Mouse (Mus musculus) hindbrain, embryonic 11.5 days (tissue): ENCODE measurements at regions not wholly inside any gene's neighbourhood (a gene's known extent, or its start where the extent isn't known, plus 50 kb on each side); places are given as distances from the start of the nearest gene placed in this dataset.
"Not testable (repeated sequence)": the region's sequence is repeated elsewhere in the genome, so short reads cannot be mapped to it uniquely, and the experiment has no call there.

ENCODE experiments used
- ATAC-seq: fragments of 200-750 bp; cut with Nextera tagmentation; 2 replicates; pipeline ENCODE4 v1.8.0; 2017; ENCODE audit warnings: mild to moderate bottlenecking, moderate TSS enrichment, moderate library complexity; ENCODE audit not compliant: low FRiP score
- DNase-seq: peaks from one replicate; pipeline ENCODE4 v3.0.0-alpha.2; 2015; ENCODE audit warnings: low spot score
- H3K27ac ChIP-seq: fragments of 300-500 bp; sonication (generic); 2 replicates; pipeline ENCODE4 v1.5.1; 2014; ENCODE audit warnings: mild to moderate bottlenecking, low read depth, low read length
- H3K27me3 ChIP-seq: fragments of 300-500 bp; sonication (generic); 2 replicates; pipeline ENCODE4 v1.6.1; 2014; ENCODE audit warnings: mild to moderate bottlenecking, low read length, moderate library complexity, mixed read lengths; ENCODE audit not compliant: control insufficient read depth, insufficient read depth
- H3K36me3 ChIP-seq: fragments of 300-500 bp; sonication (generic); 2 replicates; pipeline ENCODE4 v1.6.1; 2014; ENCODE audit warnings: mild to moderate bottlenecking, low read length, moderate library complexity, mixed read lengths; ENCODE audit not compliant: control insufficient read depth, insufficient read depth
- H3K4me1 ChIP-seq: fragments of 300-500 bp; sonication (generic); replicated peaks from 2 replicates; pipeline ENCODE4 v1.6.1; 2014; ENCODE audit warnings: low read length, mixed read lengths; ENCODE audit not compliant: control insufficient read depth, insufficient read depth
- H3K4me2 ChIP-seq: fragments of 300-500 bp; sonication (generic); replicated peaks from 2 replicates; pipeline ENCODE4 v1.6.1; 2014; ENCODE audit warnings: mild to moderate bottlenecking, low read depth, low read length
- H3K4me3 ChIP-seq: fragments of 300-500 bp; sonication (generic); 2 replicates; pipeline ENCODE4 v1.5.1; 2014; ENCODE audit warnings: low read depth, low read length
- H3K9ac ChIP-seq: fragments of 300-500 bp; sonication (generic); 2 replicates; pipeline ENCODE4 v1.6.1; 2014; ENCODE audit warnings: low read depth, low read length
- H3K9me3 ChIP-seq: fragments of 300-500 bp; sonication (generic); 2 replicates; pipeline ENCODE4 v1.6.1; 2016; ENCODE audit warnings: low read length; ENCODE audit not compliant: control insufficient read depth
- WGBS: fragments of 180-500 bp; shearing (Covaris S2); extraction: QIAGEN DNeasy Blood & Tissue Kit; methylation state at CpG from one replicate; pipeline ENCODE4 v1.1.7; 2014; 5-methylcytosine and 5-hydroxymethylcytosine counted together

DNA sequence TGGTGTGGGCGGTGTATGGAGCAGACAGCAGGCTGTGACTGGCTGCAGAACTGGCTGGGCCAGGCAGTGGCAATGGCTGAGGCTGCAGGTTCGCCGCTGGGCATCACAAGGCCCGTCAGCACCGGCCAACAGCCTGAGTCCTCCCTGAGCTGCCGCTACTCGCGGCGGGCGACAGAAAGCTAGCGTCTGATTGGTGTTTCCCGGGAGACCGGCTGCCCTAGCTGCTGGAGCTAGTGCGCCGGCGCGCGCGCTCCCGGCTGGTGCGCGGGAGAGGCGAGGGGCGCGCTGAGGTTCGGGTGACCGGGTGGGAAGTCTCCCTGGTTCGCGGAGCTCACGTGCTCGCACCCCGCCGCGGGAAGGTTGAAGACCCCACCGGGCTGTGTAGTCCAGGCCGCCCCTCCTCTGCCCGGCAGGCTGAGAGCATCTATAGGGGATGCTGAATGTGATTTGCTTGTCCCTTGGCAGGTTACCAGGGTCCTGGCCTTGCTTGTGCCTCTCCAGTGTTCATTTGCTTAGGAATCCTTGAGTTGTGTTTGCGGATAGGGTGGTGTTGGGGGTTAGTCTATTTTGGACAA is 241.2 kb downstream of the Mef2c start:
- Histone ChIP-seq H3K27me3 (no peaks in the 10 kb centered on the region), H3K27ac (peak overlapping the region; percentile 94), H3K4me1 (no peaks in the 10 kb centered on the region), H3K4me2 (peak overlapping the region; percentile 51), H3K36me3 (no peaks in the 10 kb centered on the region), H3K4me3 (peak overlapping the region; percentile 35), H3K9me3 (no peaks in the 10 kb centered on the region), H3K9ac (peak overlapping the region; percentile 61)
- peak; percentile 92 for DNase-seq
- peak; percentile 92 for ATAC-seq
- WGBS, result under 1% methylated on average over 38 of the region's 38 CpGs

DNA sequence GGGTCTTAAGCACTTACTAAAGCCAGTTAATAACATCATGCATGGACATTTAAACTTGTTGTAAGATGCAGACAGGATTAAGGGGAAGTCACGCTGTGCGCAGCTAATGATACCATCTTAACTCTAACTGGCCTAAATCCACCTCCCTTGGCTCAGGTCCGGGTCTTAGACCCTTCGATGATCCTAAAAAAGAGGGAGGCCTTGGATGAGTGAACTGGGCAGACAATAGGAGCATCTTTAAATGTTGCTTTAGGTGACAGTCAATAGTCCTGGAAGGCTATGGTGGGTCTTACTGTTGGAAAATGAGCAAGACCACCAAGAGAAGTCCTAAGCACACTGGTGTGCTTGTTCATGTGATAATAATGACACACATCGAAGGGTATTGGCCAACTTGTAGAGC is 242.1 kb downstream of the Mef2c start:
- ATAC-seq (no peak), DNase-seq (peak; percentile 27)
- H3K27ac ChIP-seq, result no peak overlapping the region

DNA sequence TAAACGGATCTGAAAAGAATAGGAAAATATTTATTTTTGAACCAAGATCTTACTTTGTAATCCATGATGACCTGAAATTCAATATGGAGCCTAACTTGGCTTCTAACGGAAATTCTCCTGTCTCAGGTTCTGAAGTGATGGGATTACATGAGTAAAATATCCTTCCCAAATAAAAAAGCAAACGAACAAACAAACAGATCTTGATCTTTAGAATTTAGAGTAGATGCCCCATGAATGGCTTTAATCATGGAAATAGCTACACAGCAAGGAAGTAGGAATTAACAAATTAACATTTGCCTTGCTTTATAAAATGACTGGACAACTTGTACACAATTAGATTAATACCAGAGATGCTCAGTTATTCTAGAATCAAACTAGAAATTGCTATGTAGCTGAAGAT is 243.8 kb downstream of the Mef2c start:
- Histone ChIP-seq H3K27ac (no peak overlapping the region), H3K9me3 (no peaks in the 10 kb centered on the region), H3K4me2 (no peak overlapping the region), H3K4me3 (no peak overlapping the region), H3K4me1 (no peaks in the 10 kb centered on the region), H3K27me3 (no peaks in the 10 kb centered on the region), H3K36me3 (no peaks in the 10 kb centered on the region), H3K9ac (no peak overlapping the region)
- 74% methylated on average over 3 of the region's 3 CpGs for WGBS
- DNase-seq, result no peak
- ATAC-seq, result no peak

More for the DNA sequence above, 242.1 kb downstream of the Mef2c start:
- H3K36me3 ChIP-seq, result no peaks in the 10 kb centered on the region
- H3K9me3 ChIP-seq, result no peaks in the 10 kb centered on the region
- H3K27me3 ChIP-seq, result no peaks in the 10 kb centered on the region
- H3K4me2 ChIP-seq, result no peak overlapping the region
- no peak overlapping the region for H3K4me3 ChIP-seq
- no peak overlapping the region for H3K9ac ChIP-seq
- 86% methylated on average over 5 of the region's 5 CpGs for WGBS
- no peaks in the 10 kb centered on the region for H3K4me1 ChIP-seq

DNA sequence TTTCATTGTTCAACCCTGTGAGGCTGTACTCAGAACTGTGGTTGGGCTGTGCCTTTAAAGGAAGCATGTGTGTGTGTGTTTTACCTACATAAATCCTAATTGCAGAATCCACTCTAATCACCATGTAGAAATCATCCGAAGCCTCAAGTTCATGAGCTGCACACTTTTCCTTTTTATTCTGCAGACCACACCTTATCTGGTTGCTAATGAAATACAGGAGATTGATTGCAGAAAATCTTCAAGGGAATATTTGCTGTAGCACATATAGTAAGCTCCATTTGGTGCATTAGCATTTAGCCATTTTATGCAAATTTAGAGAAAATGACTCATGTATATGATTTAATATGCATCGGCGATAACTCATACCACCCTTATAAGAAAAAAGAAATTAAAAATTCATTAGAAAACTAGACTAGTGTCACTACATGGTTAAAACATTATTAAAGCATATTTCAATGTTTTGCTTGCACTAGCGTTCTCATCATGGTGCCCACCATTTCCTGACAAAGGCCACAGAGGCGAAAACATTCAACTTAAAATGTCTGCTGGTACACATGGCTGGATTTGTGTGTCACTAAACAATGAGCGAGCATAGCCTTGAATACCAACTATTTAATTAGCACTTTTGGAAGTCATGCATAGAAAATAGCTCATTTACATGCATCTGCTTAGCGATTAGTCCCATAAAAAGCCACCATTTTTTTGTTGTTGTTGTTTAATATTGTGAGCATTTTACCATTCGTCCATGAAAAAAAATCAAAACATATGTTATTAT is 245.7 kb downstream of the Mef2c start:
- WGBS, result 64% methylated on average over 8 of the region's 8 CpGs
- no peaks in the 10 kb centered on the region for H3K27me3 ChIP-seq
- no peaks in the 10 kb centered on the region for H3K4me1 ChIP-seq
- no peaks in the 10 kb centered on the region for H3K36me3 ChIP-seq
- no peaks in the 10 kb centered on the region for H3K9me3 ChIP-seq
- no peak overlapping the region for H3K4me3 ChIP-seq
- no peak overlapping the region for H3K4me2 ChIP-seq
- ATAC-seq (peak; percentile 23; the same call in 1 of the 2 replicates), DNase-seq (peak; percentile 30)
- no peak overlapping the region for H3K9ac ChIP-seq
- H3K27ac ChIP-seq, result no peak overlapping the region

DNA sequence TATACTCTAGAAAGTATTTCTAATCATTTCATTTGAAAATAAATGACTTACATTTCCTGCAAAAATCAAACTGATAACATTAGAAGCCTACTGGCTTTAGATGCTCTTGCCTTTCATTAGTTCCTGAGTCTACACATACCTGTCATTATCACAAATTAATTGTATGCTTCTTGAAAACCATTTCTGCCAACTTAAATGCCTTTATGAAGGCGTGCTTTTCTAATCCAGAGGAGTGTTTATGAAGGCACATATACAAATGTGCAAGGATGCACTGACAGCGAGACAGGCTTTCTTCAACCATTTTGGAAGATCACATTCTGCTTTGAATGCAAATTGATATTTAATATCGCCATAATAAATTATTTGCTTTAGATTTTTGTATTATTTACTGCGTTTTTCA is 246.6 kb downstream of the Mef2c start:
- ATAC-seq (no peak), DNase-seq (no peak)
- Histone ChIP-seq H3K36me3 (no peaks in the 10 kb centered on the region), H3K27me3 (no peaks in the 10 kb centered on the region), H3K4me2 (no peak overlapping the region), H3K4me1 (no peaks in the 10 kb centered on the region), H3K4me3 (no peak overlapping the region), H3K9me3 (no peaks in the 10 kb centered on the region), H3K27ac (no peak overlapping the region), H3K9ac (no peak overlapping the region)
- WGBS, result 70% methylated on average over 4 of the region's 4 CpGs

DNA sequence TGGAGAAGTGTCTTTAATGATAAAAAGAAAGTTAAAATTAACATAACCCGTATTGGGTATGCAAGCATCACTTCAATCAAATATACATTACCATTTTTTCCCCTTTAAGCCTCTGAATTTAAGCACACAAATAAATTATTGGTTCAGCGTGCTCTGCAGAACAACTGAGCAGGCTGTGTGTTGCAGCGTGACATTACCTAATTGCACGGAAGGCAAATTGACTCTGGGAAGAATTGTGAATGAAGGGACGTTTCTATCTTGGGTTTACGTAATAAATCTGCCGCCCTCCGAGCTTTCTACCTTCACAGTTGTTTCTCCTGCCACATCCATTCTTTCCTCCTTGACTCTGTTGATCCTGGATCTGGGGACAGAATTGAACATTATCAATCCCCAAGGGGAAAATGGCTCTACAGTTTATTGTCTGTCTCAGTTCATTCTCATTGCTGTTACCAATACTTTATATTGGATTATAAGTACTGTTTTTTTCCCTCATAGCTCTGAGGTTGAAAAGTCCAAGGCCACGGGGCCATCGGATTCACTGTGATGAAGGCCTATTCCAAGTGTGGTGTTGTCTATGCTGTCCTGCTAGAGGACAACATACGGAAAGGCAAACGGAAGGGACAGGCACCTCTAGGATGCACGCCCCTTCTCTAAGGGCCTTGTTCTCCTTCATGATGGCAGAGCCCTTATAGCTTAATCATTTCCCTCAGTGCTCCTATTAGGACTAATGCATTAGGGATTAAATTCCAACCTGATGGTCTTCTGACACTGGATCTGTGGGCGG is 256.7 kb downstream of the Mef2c start:
- Histone ChIP-seq H3K36me3 (no peaks in the 10 kb centered on the region), H3K27me3 (no peaks in the 10 kb centered on the region), H3K9me3 (no peaks in the 10 kb centered on the region), H3K4me2 (no peak overlapping the region), H3K27ac (no peak overlapping the region), H3K9ac (no peak overlapping the region), H3K4me1 (no peaks in the 10 kb centered on the region), H3K4me3 (no peak overlapping the region)
- DNase-seq (no peak), ATAC-seq (peak; percentile 31)
- WGBS, result 86% methylated on average over 14 of the region's 14 CpGs

DNA sequence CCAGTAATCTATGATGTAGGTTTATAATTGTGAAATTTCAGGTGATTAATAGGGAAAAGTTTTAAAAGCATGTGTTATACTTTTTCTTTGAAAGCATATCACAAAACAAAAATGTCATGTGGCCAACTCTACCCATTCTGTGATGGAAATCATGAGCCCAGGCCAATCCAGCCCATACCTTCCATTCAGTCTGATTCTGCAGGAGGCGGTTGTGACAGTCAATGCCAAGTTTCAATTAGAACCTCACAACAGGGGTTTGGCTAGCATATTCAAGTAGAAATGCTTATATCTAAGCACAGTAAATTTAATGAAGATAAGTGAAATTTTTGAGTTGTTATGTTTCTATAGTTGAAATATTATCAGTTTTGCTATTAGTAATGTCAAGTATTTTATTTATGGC is 258.6 kb downstream of the Mef2c start:
- 82% methylated on average over 1 of the region's 1 CpGs for WGBS
- Histone ChIP-seq H3K27ac (no peak overlapping the region), H3K36me3 (no peaks in the 10 kb centered on the region), H3K9me3 (no peaks in the 10 kb centered on the region), H3K4me1 (no peaks in the 10 kb centered on the region), H3K4me3 (no peak overlapping the region), H3K27me3 (no peaks in the 10 kb centered on the region), H3K9ac (no peak overlapping the region), H3K4me2 (no peak overlapping the region)
- no peak for ATAC-seq
- no peak for DNase-seq

DNA sequence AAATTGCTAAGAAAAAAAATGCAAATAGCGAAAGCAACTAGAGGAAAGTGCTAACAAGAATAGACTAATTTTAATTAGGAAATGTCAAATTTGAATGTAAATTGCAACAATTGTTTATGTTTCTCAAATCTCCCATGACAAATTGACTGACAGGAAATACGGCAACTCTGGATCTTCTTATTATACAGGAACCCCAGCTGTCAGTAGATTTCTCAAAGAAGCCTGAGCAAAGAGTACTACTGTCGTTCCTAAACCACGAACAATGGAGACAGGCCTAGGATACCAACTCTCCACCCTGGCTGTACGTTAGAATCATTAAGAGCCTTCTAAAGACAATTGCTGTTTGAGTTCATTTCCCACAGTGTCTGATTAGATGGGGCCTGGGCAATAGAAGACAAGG is 259.5 kb downstream of the Mef2c start:
- H3K9ac ChIP-seq, H3K27ac ChIP-seq, H3K4me1 ChIP-seq, H3K9me3 ChIP-seq, DNase-seq, H3K36me3 ChIP-seq, H3K4me3 ChIP-seq, H3K4me2 ChIP-seq, ATAC-seq, H3K27me3 ChIP-seq: not testable (repeated sequence)
- WGBS, result 72% methylated on average over 5 of the region's 5 CpGs
